Mouse (Mus musculus): ENCODE data around the gene Krtcap2. TPM values are rescaled to one million over a fixed set of nuclear protein-coding genes. Genes with fewer than 3 reads are reported as not detected.
A peak's percentile ranks its signal among the peaks of the same experiment; 100 is the strongest.

Gene Krtcap2
- total RNA-seq, 1 experiment from 2014 or later = 61.9 TPM

GRCm38 (mm10) chr3:89221167-89221566 is 24.6 kb upstream of the Krtcap2 start:
- no peak for ATAC-seq (replicated peaks; ENCODE audit: insufficient number of reproducible peaks, low FRiP score, low TSS enrichment, poor library complexity, severe bottlenecking)

GRCm38 (mm10) chr3:89224796-89225195 is 21.0 kb upstream of the Krtcap2 start:
- ATAC-seq (replicated peaks; ENCODE audit: insufficient number of reproducible peaks, low FRiP score, low TSS enrichment, poor library complexity, severe bottlenecking) = no peak

DNA sequence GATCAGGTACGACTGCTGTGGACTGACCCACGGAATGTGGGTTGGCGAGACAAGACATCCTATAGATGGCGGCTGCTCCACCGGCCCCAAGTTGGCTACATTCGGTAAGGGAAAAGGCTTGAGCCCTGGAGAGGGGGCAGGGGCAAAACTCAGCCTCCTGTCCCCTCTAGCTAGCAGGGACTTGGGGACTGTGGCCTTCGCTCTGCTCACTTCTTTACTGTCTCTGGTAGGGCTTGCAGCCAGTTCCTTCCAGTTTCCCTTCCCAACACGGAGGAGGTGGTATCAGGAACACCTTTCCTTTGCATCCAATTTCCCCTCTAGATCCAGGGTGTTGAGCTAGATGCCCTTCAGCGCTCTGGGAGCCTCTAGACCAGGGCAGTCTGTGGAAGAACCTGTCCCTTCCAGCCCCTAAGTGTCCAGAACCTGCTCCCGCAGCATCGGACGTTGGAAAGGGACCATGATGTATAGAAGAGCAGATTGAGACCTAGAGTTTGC is 20.4 kb upstream of the Krtcap2 start:
- ATAC-seq (replicated peaks; ENCODE audit: insufficient number of reproducible peaks, low FRiP score, low TSS enrichment, poor library complexity, severe bottlenecking) = no peak

DNA sequence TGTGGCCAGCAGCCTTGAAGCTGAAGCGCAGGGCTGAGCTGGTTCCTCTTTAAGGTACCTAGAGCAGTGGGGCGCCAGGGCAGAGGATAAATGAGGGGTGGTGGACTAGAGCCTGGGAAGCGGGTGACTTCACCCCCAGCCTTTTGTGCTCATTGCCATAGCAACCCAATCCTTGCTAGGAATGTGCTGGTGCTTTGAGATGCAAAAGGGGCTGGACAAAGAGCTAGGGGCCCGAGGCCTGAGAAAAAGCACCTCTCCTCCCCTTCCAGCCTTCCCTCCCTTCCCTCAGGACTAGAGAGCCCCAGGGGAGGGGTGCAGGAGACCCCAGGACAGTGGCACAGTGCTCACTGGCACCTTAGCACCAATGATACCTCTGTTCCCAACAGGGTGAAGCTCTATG is 19.8 kb upstream of the Krtcap2 start:
- ATAC-seq (replicated peaks; ENCODE audit: insufficient number of reproducible peaks, low FRiP score, low TSS enrichment, poor library complexity, severe bottlenecking) = no peak

DNA sequence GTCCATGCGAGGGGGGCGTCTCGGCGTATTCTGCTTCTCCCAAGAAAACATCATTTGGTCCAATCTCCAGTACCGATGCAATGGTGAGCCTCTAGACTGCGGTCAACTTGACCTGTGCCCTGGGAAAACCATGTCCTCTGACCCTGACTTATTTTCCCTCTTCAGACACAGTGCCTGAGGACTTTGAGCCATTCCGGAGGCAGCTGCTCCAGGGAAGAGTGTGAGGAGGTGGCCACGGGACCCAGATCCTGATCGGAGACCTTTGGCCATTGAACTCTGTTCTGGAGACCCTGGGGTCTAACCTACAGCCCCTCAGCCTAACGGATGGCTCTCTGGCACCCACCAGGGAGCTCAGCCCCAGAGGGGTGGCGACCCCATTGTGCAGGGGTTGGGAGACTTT is 19.4 kb upstream of the Krtcap2 start:
- ATAC-seq (replicated peaks; ENCODE audit: insufficient number of reproducible peaks, low FRiP score, low TSS enrichment, poor library complexity, severe bottlenecking) = no peak

DNA sequence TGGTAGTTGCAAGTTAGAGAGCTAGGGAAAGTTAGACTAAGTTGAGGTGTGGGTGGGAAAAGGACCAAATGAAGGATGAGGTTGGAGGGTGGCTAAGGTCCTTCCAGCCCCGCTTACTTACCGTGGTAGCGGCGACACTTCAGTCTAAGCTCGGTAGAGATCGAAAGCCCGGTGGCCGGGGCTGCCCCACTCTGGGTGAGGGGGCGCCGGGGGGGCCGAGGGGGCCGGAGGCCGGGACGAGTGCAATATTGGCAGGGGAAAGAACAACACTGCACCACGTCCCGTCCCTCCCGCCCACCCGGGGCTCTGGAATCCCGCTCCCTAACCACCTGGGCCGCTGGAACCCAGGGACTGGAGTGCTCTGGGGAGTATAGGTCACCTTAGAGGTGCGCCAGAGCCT is 18.9 kb upstream of the Krtcap2 start, which contains the start of gene Mtx1:
Gene Mtx1 (minus strand): TSS at position 189 of the 400 bp plus-strand sequence.
- no peak for ATAC-seq (replicated peaks; ENCODE audit: insufficient number of reproducible peaks, low FRiP score, low TSS enrichment, poor library complexity, severe bottlenecking)

DNA sequence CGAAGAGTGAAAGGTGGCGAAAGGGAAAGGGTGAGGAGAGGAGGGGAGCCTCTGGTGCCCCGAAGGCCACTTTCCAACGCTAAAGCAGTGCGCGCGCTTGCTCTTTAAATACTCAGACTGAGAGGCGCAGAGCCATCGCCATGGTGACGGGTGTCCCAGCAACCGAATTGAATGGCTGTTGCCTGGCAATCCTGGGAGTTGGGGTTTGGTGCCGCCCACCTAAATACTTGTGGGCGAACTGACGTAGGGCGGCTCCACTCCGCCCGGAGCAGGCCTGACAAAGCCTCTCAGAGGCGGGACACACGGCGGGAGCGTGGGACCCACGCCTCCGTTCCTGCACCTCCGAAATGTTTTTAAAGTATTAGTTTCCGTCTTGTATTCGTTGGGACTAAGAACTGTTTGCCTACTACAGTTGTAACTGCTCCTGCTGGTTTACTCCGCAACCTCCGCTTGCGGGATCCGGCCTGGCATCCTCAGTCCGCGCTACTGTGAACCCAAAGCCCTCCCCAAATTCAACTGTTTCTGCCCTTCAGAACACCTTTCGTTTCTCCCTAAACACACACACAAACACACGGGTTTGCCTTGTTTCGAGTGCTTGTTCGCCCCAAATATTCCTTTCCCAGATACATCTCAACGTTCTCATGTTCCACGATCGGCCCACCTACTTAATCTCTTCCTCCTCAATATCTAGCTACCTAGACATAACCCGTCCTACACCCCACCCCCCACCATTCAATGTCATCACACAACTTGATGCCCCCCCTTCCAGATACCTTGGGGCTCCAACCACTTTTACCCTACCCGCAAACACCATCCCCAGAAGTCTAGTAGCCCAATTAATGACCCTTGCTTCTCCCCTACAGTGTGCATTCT is 18.2 kb upstream of the Krtcap2 start:
- peak; percentile 19; the same call in 1 of the 2 replicates for ATAC-seq (replicated peaks; ENCODE audit: insufficient number of reproducible peaks, low FRiP score, low TSS enrichment, poor library complexity, severe bottlenecking)

GRCm38 (mm10) chr3:89228180-89228549 is 17.6 kb upstream of the Krtcap2 start:
- ATAC-seq (replicated peaks; ENCODE audit: insufficient number of reproducible peaks, low FRiP score, low TSS enrichment, poor library complexity, severe bottlenecking) = peak; percentile 65

DNA sequence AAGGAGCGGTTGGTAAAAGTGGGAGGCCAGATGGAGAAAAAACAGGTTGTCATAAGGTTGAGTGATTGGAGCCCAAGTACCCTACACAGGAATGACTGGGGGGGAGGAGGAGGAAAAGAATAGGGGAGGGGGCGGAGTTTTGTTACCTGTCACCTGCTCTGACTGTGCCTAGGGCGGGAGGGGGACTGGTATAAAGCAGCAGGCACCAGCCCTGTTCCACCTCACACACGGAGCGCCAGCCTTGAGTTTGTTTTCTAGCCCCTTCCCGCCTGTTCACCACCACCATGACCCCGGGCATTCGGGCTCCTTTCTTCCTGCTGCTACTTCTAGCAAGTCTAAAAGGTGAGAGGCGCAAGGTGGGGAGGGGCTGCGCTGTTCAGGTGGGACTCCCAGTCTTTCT is 16.9 kb upstream of the Krtcap2 start, which contains the start of gene Muc1:
Gene Muc1 (plus strand): TSS at position 222 of the 400 bp plus-strand sequence.
- ATAC-seq (replicated peaks; ENCODE audit: insufficient number of reproducible peaks, low FRiP score, low TSS enrichment, poor library complexity, severe bottlenecking) = no peak

GRCm38 (mm10) chr3:89229276-89229675 is 16.5 kb upstream of the Krtcap2 start:
- ATAC-seq (replicated peaks; ENCODE audit: insufficient number of reproducible peaks, low FRiP score, low TSS enrichment, poor library complexity, severe bottlenecking) = no peak

- no peak for ATAC-seq (replicated peaks; ENCODE audit: insufficient number of reproducible peaks, low FRiP score, low TSS enrichment, poor library complexity, severe bottlenecking)
Observed at GRCm38 (mm10) chr3:89230561-89230960, 15.2 kb upstream of the Krtcap2 start.

- ATAC-seq (replicated peaks; ENCODE audit: insufficient number of reproducible peaks, low FRiP score, low TSS enrichment, poor library complexity, severe bottlenecking) = no peak
Observed at GRCm38 (mm10) chr3:89231345-89231744, 14.4 kb upstream of the Krtcap2 start.

DNA sequence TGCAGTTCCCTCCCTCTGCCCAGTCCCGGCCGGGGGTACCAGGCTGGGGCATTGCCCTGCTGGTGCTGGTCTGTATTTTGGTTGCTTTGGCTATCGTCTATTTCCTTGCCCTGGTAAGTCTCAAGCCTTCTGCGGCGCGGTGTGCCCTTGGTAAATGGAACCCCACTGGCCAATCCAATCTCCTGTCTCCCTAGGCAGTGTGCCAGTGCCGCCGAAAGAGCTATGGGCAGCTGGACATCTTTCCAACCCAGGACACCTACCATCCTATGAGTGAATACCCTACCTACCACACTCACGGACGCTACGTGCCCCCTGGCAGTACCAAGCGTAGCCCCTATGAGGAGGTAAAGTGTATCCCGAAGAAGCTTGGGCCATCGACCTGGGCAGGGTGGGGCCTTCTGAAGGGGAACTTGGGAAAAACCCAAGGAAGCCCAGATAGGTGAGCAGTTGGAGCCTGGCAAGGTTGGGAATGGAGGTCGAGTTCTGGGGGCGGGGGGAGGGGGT is 13.9 kb upstream of the Krtcap2 start:
- no peak for ATAC-seq (replicated peaks; ENCODE audit: insufficient number of reproducible peaks, low FRiP score, low TSS enrichment, poor library complexity, severe bottlenecking)

GRCm38 (mm10) chr3:89232614-89233013 is 13.2 kb upstream of the Krtcap2 start:
- ATAC-seq (replicated peaks; ENCODE audit: insufficient number of reproducible peaks, low FRiP score, low TSS enrichment, poor library complexity, severe bottlenecking) = no peak

- ATAC-seq (replicated peaks; ENCODE audit: insufficient number of reproducible peaks, low FRiP score, low TSS enrichment, poor library complexity, severe bottlenecking) = peak; percentile 63
Observed at GRCm38 (mm10) chr3:89233562-89234110, 12.1 kb upstream of the Krtcap2 start.

DNA sequence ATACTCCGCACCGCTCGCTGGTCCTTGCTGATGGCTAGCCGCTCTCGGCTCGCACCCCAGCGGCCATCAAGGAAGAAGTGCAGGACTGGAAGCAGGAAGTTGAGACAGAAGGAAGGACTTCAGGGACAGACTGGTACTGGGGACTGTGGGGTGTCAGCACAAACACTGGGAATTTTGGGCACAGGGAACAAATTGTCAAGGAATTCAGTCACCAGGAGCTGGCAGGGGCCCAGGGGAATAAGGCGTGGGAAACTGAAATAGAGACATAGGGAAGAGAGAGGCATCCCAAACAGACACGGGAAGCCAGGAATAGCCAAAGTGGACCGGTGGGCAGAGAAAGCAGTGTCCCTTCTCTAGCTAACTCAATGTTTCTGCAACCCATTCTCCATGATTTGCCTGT is 9.2 kb upstream of the Krtcap2 start:
- no peak for ATAC-seq (replicated peaks; ENCODE audit: insufficient number of reproducible peaks, low FRiP score, low TSS enrichment, poor library complexity, severe bottlenecking)

DNA sequence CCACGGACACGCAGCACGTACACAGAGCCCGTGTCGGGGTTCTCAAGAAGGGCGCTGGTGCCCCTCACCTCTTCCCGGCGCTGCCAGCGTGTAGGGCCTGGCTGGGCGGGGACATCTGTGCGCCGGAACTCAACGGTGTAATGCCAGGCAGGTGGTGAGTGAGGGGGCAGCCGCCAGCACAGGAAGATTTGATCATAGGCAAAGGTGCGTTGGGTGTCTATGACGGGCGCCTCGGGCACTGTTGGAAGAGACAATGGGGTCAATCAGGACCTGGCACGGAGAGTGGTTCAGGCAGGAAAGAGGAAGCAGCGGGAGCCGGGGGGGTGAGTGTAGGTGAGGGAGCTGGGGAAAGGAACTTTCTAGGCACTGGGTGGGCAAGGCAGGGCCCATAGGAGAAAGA is 8.1 kb upstream of the Krtcap2 start:
- no peak for ATAC-seq (replicated peaks; ENCODE audit: insufficient number of reproducible peaks, low FRiP score, low TSS enrichment, poor library complexity, severe bottlenecking)

DNA sequence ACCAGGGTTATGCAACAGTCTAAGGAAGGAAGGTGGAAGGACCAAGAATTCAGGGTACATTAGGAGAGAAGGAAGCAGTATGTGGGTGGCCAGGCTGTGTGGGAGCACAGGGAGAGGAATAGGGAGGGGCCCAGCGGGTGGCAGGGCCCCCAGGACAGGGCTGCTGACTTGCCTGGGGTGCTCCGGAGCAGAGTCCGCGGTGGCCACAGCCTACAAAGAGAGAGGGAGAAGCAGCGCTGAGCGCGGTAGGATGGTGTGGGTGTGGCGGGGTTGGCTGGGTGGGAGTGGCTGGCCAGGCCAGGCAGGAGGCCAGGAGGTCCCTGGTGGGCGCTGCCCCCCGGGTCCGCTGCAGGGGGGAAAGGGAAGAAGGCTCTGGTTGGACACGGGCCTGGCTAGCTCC is 7.3 kb upstream of the Krtcap2 start:
- ATAC-seq (replicated peaks; ENCODE audit: insufficient number of reproducible peaks, low FRiP score, low TSS enrichment, poor library complexity, severe bottlenecking) = no peak

GRCm38 (mm10) chr3:89242331-89242895 is 3.4 kb upstream of the Krtcap2 start:
- ATAC-seq (replicated peaks; ENCODE audit: insufficient number of reproducible peaks, low FRiP score, low TSS enrichment, poor library complexity, severe bottlenecking) = peak; percentile 58

Data from monocyte, adult 5-6 weeks (primary cell).